Mouse (Mus musculus): ENCODE data around the gene R3hdm4. TPM values are rescaled to one million over a fixed set of nuclear protein-coding genes. Genes with fewer than 3 reads are reported as not detected.

R3hdm4 gene
- polyA plus RNA-seq, 1 experiment from 2014 or later, result 151 TPM

GRCm38 (mm10) chr10:79936284-79936910, 15.4 kb upstream of the R3hdm4 start:
- H3K27ac ChIP-seq (ENCODE audit: low read length), result peak overlapping the region; percentile 52; the same call in 1 of the 2 replicates
- ATAC-seq (ENCODE audit: insufficient number of reproducible peaks, insufficient read depth, low FRiP score, low read depth), result no peak
- no peaks in the 10 kb centered on the region for H3K9me3 ChIP-seq (ENCODE audit: control insufficient read depth, low read depth, low read length)
- 64% methylated on average over 10 of the region's 10 CpGs for WGBS
- H3K9ac ChIP-seq (replicated peaks; ENCODE audit: low read depth, low read length), result no peak overlapping the region
- no peak overlapping the region for H3K4me2 ChIP-seq (replicated peaks; ENCODE audit: low read depth, low read length)
- peaks cover 36% of the 10 kb centered on the region for H3K36me3 ChIP-seq (ENCODE audit: control insufficient read depth, insufficient read depth, low read length)
- H3K4me3 ChIP-seq (ENCODE audit: low read depth, low read length), result no peak overlapping the region
- no peaks in the 10 kb centered on the region for H3K27me3 ChIP-seq (ENCODE audit: control insufficient read depth, insufficient read depth, low read length)
- H3K4me1 ChIP-seq (ENCODE audit: control insufficient read depth, insufficient read depth, low read length), result peaks cover 47% of the 10 kb centered on the region

- Histone ChIP-seq H3K4me1 (ENCODE audit: control insufficient read depth, insufficient read depth, low read length) (peaks cover 48% of the 10 kb centered on the region), H3K9ac (replicated peaks; ENCODE audit: low read depth, low read length) (no peak overlapping the region), H3K4me3 (ENCODE audit: low read depth, low read length) (no peak overlapping the region), H3K27me3 (ENCODE audit: control insufficient read depth, insufficient read depth, low read length) (no peaks in the 10 kb centered on the region), H3K36me3 (ENCODE audit: control insufficient read depth, insufficient read depth, low read length) (peaks cover 37% of the 10 kb centered on the region), H3K9me3 (ENCODE audit: control insufficient read depth, low read depth, low read length) (no peaks in the 10 kb centered on the region), H3K4me2 (replicated peaks; ENCODE audit: low read depth, low read length) (no peak overlapping the region), H3K27ac (ENCODE audit: low read length) (no peak overlapping the region)
- no peak for ATAC-seq (ENCODE audit: insufficient number of reproducible peaks, insufficient read depth, low FRiP score, low read depth)
- 83% methylated on average over 16 of the region's 16 CpGs for WGBS
Measured at GRCm38 (mm10) chr10:79934794-79935569, 14.0 kb upstream of the R3hdm4 start.

GRCm38 (mm10) chr10:79934272-79934721, 13.3 kb upstream of the R3hdm4 start:
- H3K36me3 ChIP-seq (ENCODE audit: control insufficient read depth, insufficient read depth, low read length), result peaks cover 37% of the 10 kb centered on the region
- 0 out of 2 replicates have a peak overlapping the region, but pooled peaks have one; percentile 1 for H3K9ac ChIP-seq (replicated peaks; ENCODE audit: low read depth, low read length)
- H3K9me3 ChIP-seq (ENCODE audit: control insufficient read depth, low read depth, low read length), result no peaks in the 10 kb centered on the region
- peaks cover 52% of the 10 kb centered on the region for H3K4me1 ChIP-seq (ENCODE audit: control insufficient read depth, insufficient read depth, low read length)
- H3K27me3 ChIP-seq (ENCODE audit: control insufficient read depth, insufficient read depth, low read length), result no peaks in the 10 kb centered on the region
- ATAC-seq (ENCODE audit: insufficient number of reproducible peaks, insufficient read depth, low FRiP score, low read depth), result no peak
- WGBS, result 59% methylated on average over 13 of the region's 13 CpGs
- no peak overlapping the region for H3K4me2 ChIP-seq (replicated peaks; ENCODE audit: low read depth, low read length)
- 0 out of 2 replicates have a peak overlapping the region, but pooled peaks have one; percentile 55 for H3K27ac ChIP-seq (ENCODE audit: low read length)
- H3K4me3 ChIP-seq (ENCODE audit: low read depth, low read length), result no peak overlapping the region

GRCm38 (mm10) chr10:79933861-79934260, 12.9 kb upstream of the R3hdm4 start:
- Histone ChIP-seq H3K4me2 (replicated peaks; ENCODE audit: low read depth, low read length) (no peak overlapping the region), H3K27me3 (ENCODE audit: control insufficient read depth, insufficient read depth, low read length) (no peaks in the 10 kb centered on the region), H3K36me3 (ENCODE audit: control insufficient read depth, insufficient read depth, low read length) (peaks cover 35% of the 10 kb centered on the region), H3K9ac (replicated peaks; ENCODE audit: low read depth, low read length) (no peak overlapping the region), H3K9me3 (ENCODE audit: control insufficient read depth, low read depth, low read length) (no peaks in the 10 kb centered on the region), H3K4me3 (ENCODE audit: low read depth, low read length) (no peak overlapping the region), H3K27ac (ENCODE audit: low read length) (0 out of 2 replicates have a peak overlapping the region, but pooled peaks have one; percentile 55), H3K4me1 (ENCODE audit: control insufficient read depth, insufficient read depth, low read length) (peaks cover 57% of the 10 kb centered on the region)
- WGBS, result 73% methylated on average over 6 of the region's 6 CpGs
- no peak for ATAC-seq (ENCODE audit: insufficient number of reproducible peaks, insufficient read depth, low FRiP score, low read depth)

GRCm38 (mm10) chr10:79933145-79933679, 12.2 kb upstream of the R3hdm4 start:
- no peaks in the 10 kb centered on the region for H3K27me3 ChIP-seq (ENCODE audit: control insufficient read depth, insufficient read depth, low read length)
- H3K9me3 ChIP-seq (ENCODE audit: control insufficient read depth, low read depth, low read length), result no peaks in the 10 kb centered on the region
- H3K4me2 ChIP-seq (replicated peaks; ENCODE audit: low read depth, low read length), result no peak overlapping the region
- H3K27ac ChIP-seq (ENCODE audit: low read length), result peak overlapping the region; percentile 55; the same call in 1 of the 2 replicates
- H3K4me3 ChIP-seq (ENCODE audit: low read depth, low read length), result no peak overlapping the region
- H3K4me1 ChIP-seq (ENCODE audit: control insufficient read depth, insufficient read depth, low read length), result peaks cover 58% of the 10 kb centered on the region
- no peak for ATAC-seq (ENCODE audit: insufficient number of reproducible peaks, insufficient read depth, low FRiP score, low read depth)
- 60% methylated on average over 9 of the region's 9 CpGs for WGBS
- H3K9ac ChIP-seq (replicated peaks; ENCODE audit: low read depth, low read length), result no peak overlapping the region
- H3K36me3 ChIP-seq (ENCODE audit: control insufficient read depth, insufficient read depth, low read length), result peaks cover 31% of the 10 kb centered on the region

- Histone ChIP-seq H3K9ac (replicated peaks; ENCODE audit: low read depth, low read length) (no peak overlapping the region), H3K27me3 (ENCODE audit: control insufficient read depth, insufficient read depth, low read length) (no peaks in the 10 kb centered on the region), H3K9me3 (ENCODE audit: control insufficient read depth, low read depth, low read length) (no peaks in the 10 kb centered on the region), H3K4me2 (replicated peaks; ENCODE audit: low read depth, low read length) (no peak overlapping the region), H3K4me3 (ENCODE audit: low read depth, low read length) (no peak overlapping the region), H3K4me1 (ENCODE audit: control insufficient read depth, insufficient read depth, low read length) (peaks cover 58% of the 10 kb centered on the region), H3K27ac (ENCODE audit: low read length) (peak overlapping the region; percentile 55; the same call in 1 of the 2 replicates), H3K36me3 (ENCODE audit: control insufficient read depth, insufficient read depth, low read length) (peaks cover 26% of the 10 kb centered on the region)
- no peak; the same call in 1 of the 2 replicates for ATAC-seq (ENCODE audit: insufficient number of reproducible peaks, insufficient read depth, low FRiP score, low read depth)
- WGBS, result 19% methylated on average over 8 of the region's 8 CpGs
Measured at GRCm38 (mm10) chr10:79932736-79933135, 11.7 kb upstream of the R3hdm4 start.

GRCm38 (mm10) chr10:79931797-79932196, 10.8 kb upstream of the R3hdm4 start:
- Histone ChIP-seq H3K9me3 (ENCODE audit: control insufficient read depth, low read depth, low read length) (no peaks in the 10 kb centered on the region), H3K36me3 (ENCODE audit: control insufficient read depth, insufficient read depth, low read length) (peaks cover 22% of the 10 kb centered on the region), H3K9ac (replicated peaks; ENCODE audit: low read depth, low read length) (no peak overlapping the region), H3K27ac (ENCODE audit: low read length) (no peak overlapping the region), H3K4me2 (replicated peaks; ENCODE audit: low read depth, low read length) (no peak overlapping the region), H3K4me3 (ENCODE audit: low read depth, low read length) (no peak overlapping the region), H3K4me1 (ENCODE audit: control insufficient read depth, insufficient read depth, low read length) (peaks cover 52% of the 10 kb centered on the region), H3K27me3 (ENCODE audit: control insufficient read depth, insufficient read depth, low read length) (no peaks in the 10 kb centered on the region)
- WGBS, result 82% methylated on average over 9 of the region's 9 CpGs
- ATAC-seq (ENCODE audit: insufficient number of reproducible peaks, insufficient read depth, low FRiP score, low read depth), result no peak

GRCm38 (mm10) chr10:79930826-79931186, 9.8 kb upstream of the R3hdm4 start:
- Histone ChIP-seq H3K27me3 (ENCODE audit: control insufficient read depth, insufficient read depth, low read length) (no peaks in the 10 kb centered on the region), H3K4me3 (ENCODE audit: low read depth, low read length) (no peak overlapping the region), H3K27ac (ENCODE audit: low read length) (no peak overlapping the region), H3K4me2 (replicated peaks; ENCODE audit: low read depth, low read length) (no peak overlapping the region), H3K4me1 (ENCODE audit: control insufficient read depth, insufficient read depth, low read length) (peaks cover 50% of the 10 kb centered on the region), H3K9me3 (ENCODE audit: control insufficient read depth, low read depth, low read length) (no peaks in the 10 kb centered on the region), H3K9ac (replicated peaks; ENCODE audit: low read depth, low read length) (no peak overlapping the region), H3K36me3 (ENCODE audit: control insufficient read depth, insufficient read depth, low read length) (peaks cover 22% of the 10 kb centered on the region)
- ATAC-seq (ENCODE audit: insufficient number of reproducible peaks, insufficient read depth, low FRiP score, low read depth), result no peak
- 92% methylated on average over 16 of the region's 16 CpGs for WGBS

All from stomach, embryonic 14.5 days (tissue).